Mouse (Mus musculus) kidney, adult 10 weeks (tissue): ENCODE measurements around the gene Kcnmb1. TPM values are rescaled to one million over a fixed set of nuclear protein-coding genes. Genes with fewer than 3 reads are reported as not detected.

Experiments used
- polyA plus RNA-seq: library from polyadenylated mRNA; stranded (reverse); fragments of 350-450 nt; fragmentation: Illumina TruSeq; extraction: RNeasy Lipid Tissue Mini Kit (QIAGEN cat#74804); gene quantifications from one replicate; pipeline ENCODE4 v1.2.3, GENCODE M21; 2014; ENCODE audit warnings: low read depth, low replicate concordance

Kcnmb1 gene
- polyA plus RNA-seq, result 1.9 TPM

DNA sequence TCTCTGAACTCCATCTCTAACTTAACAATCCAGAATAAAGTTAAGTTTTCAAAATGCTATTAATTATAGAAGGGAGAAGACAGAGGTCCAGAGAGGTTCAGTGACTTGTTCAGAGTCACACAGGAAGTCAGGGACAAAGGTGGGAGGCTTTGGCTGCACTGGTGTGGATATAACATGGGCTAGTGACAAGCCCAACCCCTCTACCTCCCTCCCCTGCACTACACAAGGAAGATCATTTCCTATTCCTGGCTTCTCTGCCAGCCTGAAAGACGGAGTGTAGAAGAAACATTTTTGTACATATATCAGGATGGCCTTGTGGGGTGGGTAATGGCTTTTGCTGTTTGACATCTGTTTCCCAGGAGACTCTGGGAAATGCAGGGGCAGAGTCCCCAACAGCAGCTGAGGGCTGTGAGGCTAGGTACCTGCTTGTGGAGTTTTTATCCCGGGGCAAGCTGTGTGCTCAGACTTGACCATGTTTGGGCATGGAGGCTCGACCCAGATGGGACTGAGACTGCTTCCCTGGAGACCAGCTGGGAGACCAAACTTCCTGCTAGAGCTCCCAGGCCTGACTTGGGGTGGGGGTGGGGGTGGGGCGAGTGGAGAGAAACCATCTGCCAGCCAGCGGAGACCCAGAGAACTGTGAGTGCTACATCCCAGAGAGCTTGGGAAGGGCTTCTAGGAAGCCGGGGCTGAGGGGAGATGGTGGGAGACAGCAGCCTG, at the start of gene Kcnmb1:
Gene Kcnmb1, plus strand, starts transcription at position 326 of the 720 bp plus-strand sequence.

DNA sequence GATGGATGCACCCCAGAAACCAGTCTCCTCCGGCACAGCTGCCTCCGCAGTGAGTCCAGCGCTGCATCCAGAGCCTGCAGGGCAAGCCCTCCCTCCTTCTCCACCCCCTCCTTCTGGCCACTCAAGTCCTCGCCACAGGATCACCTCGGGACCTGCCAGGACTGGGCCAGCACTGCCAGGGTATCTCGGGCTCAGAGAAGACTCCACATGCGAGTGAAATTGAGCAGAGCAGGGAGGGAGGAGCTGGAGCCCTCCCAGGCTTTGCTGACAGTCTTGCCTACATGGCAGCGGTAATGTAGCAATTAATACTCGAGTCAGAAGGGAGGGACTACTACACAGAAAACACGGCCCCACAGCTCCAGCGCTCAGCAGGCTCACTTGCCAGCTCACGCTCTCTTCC, 30.1 kb downstream of the Kcnmb1 start, which contains the start of gene Kcnip1:
Gene Kcnip1, minus strand, starts transcription at position 215 of the 400 bp plus-strand sequence.

Other genes starting within 250 kb of the Kcnmb1 start
- not detected for gene Kcnip1, start 30.1 kb downstream of the Kcnmb1 start, polyA plus RNA-seq
- 0.77 TPM for gene Lcp2, start 83.9 kb downstream of the Kcnmb1 start, polyA plus RNA-seq
- gene 4930469K13Rik, start 135.5 kb downstream of the Kcnmb1 start, polyA plus RNA-seq, result 26.8 TPM
- gene Foxi1, start 245.1 kb downstream of the Kcnmb1 start, polyA plus RNA-seq, result 30.1 TPM